Mouse (Mus musculus) heart, postnatal 0 days (tissue): ENCODE data around the gene Ankrd61.

Experiments used
- CTCF ChIP-seq: IDR thresholded peaks from 2 replicates; pipeline ENCODE4 v1.5.1; 2016; ENCODE audit warnings: antibody characterized with exemption, control low read depth, low read depth
- EP300 ChIP-seq: IDR thresholded peaks from 2 replicates; pipeline ENCODE4 v1.6.1; 2016; ENCODE audit warnings: antibody characterized with exemption, low read depth

DNA sequence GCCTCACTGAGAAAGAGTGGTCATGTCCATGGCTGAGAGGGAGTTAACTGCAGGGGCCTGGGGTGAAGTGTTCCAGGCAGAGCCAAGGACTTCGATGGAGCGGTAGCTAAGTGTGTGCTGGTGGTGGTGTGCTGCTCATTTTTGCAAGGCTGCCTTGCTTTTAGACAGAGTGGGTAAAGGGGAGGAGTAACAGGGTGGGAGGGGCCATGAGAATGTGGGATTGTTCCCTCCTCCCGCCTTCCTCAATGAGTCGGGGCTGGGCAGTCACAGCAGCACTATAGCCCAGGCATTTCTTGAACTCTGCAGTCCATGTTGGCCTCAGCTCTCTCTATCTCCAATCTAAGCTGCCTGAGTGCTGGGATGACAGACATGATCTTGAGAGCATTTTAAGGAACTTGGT, 22.9 kb downstream of the Ankrd61 start:
- TF ChIP-seq CTCF = no peak
- no peak for TF ChIP-seq EP300
